Mouse (Mus musculus) heart, embryonic 11.5 days (tissue): ENCODE data around the gene Panx3. TPM values are rescaled to one million over a fixed set of nuclear protein-coding genes. Genes with fewer than 3 reads are reported as not detected.
A peak's percentile ranks its signal among the peaks of the same experiment; 100 is the strongest.

Experiments used
- ATAC-seq: fragments of 200-750 bp; cut with Nextera tagmentation; replicated peaks from 2 replicates; pipeline ENCODE4 v1.8.0; 2017; ENCODE audit warnings: moderate library complexity; ENCODE audit not compliant: insufficient number of reproducible peaks, low FRiP score, low TSS enrichment
- H3K27ac ChIP-seq: fragments of 300-500 bp; sonication (generic); 2 replicates; pipeline ENCODE4 v1.5.1; 2014; ENCODE audit warnings: mild to moderate bottlenecking, low read depth, low read length
- H3K27me3 ChIP-seq: fragments of 300-500 bp; sonication (generic); 2 replicates; pipeline ENCODE4 v1.6.1; 2014; ENCODE audit warnings: mild to moderate bottlenecking, low read length, mixed read lengths; ENCODE audit not compliant: control insufficient read depth, insufficient read depth
- H3K36me3 ChIP-seq: fragments of 300-500 bp; sonication (generic); 2 replicates; pipeline ENCODE4 v1.6.1; 2014; ENCODE audit warnings: mild to moderate bottlenecking, low read length, moderate library complexity, mixed read lengths; ENCODE audit not compliant: control insufficient read depth, insufficient read depth
- H3K4me1 ChIP-seq: fragments of 300-500 bp; sonication (generic); 2 replicates; pipeline ENCODE4 v1.6.1; 2014; ENCODE audit warnings: low read length; ENCODE audit not compliant: control insufficient read depth, insufficient read depth
- H3K4me2 ChIP-seq: fragments of 300-500 bp; sonication (generic); 2 replicates; pipeline ENCODE4 v1.6.1; 2014; ENCODE audit warnings: mild to moderate bottlenecking, moderate library complexity
- H3K4me3 ChIP-seq: fragments of 300-500 bp; sonication (generic); 2 replicates; pipeline ENCODE4 v1.5.1; 2014; ENCODE audit warnings: low read depth, low read length
- H3K9ac ChIP-seq: fragments of 300-500 bp; sonication (generic); 2 replicates; pipeline ENCODE4 v1.6.1; 2014; ENCODE audit warnings: mild to moderate bottlenecking, low read depth, low read length, moderate library complexity
- H3K9me3 ChIP-seq: fragments of 300-500 bp; sonication (generic); replicated peaks from 2 replicates; pipeline ENCODE4 v1.6.1; 2016; ENCODE audit warnings: low read length; ENCODE audit not compliant: control insufficient read depth
- WGBS: fragments of 180-500 bp; shearing (Covaris S2); extraction: QIAGEN DNeasy Blood & Tissue Kit; methylation state at CpG from one replicate; pipeline ENCODE4 v1.1.7; 2014; ENCODE audit not compliant: insufficient replicate concordance; 5-methylcytosine and 5-hydroxymethylcytosine counted together
- polyA plus RNA-seq: library from polyadenylated mRNA; unstranded; fragments of >200 nt; fragmentation: Nextera tagmentation; extraction: Ambion mirVana; gene quantifications from 2 replicates; pipeline ENCODE4 v1.2.1, GENCODE M21; 2014

Panx3 gene
- polyA plus RNA-seq, 1 experiment from 2014 or later: 0.10 TPM

GRCm38 (mm10) chr9:37614316-37614715 is 54.7 kb downstream of the Panx3 start:
- ATAC-seq: no peak
- Histone ChIP-seq H3K4me1 (no peaks in the 10 kb centered on the region; the same call in 1 of the 2 replicates), H3K27me3 (no peaks in the 10 kb centered on the region), H3K27ac (no peak overlapping the region), H3K4me3 (no peak overlapping the region), H3K36me3 (no peaks in the 10 kb centered on the region), H3K9ac (no peak overlapping the region; the same call in 1 of the 2 replicates), H3K9me3 (no peaks in the 10 kb centered on the region), H3K4me2 (peak overlapping the region; percentile 82)

DNA sequence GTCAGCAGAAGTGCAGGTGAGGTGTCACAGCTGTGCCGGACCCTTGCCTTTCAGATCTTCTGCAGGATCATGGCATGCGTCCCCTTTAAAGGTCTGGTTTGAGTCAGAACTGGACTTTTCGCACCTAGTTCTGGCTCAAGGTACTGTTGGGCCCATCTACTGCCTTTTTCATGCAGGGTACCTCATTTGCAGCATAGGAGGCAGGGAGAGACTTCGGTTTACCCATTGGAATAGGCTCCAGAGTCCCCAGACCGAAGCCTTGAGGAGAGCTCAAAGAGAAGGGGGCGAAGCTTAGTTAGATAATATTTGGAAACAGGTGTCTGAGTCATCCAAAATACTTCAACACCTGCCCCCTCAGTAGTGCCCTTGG is 55.1 kb downstream of the Panx3 start:
- Histone ChIP-seq H3K27me3 (no peaks in the 10 kb centered on the region), H3K27ac (peak overlapping the region; percentile 36; the same call in 1 of the 2 replicates), H3K9ac (peak overlapping the region; percentile 67), H3K4me2 (peak overlapping the region; percentile 82), H3K36me3 (no peaks in the 10 kb centered on the region), H3K4me1 (no peaks in the 10 kb centered on the region; the same call in 1 of the 2 replicates), H3K4me3 (peak overlapping the region; percentile 59), H3K9me3 (no peaks in the 10 kb centered on the region)
- 20% methylated on average over 6 of the region's 6 CpGs for WGBS
- ATAC-seq: no peak

DNA sequence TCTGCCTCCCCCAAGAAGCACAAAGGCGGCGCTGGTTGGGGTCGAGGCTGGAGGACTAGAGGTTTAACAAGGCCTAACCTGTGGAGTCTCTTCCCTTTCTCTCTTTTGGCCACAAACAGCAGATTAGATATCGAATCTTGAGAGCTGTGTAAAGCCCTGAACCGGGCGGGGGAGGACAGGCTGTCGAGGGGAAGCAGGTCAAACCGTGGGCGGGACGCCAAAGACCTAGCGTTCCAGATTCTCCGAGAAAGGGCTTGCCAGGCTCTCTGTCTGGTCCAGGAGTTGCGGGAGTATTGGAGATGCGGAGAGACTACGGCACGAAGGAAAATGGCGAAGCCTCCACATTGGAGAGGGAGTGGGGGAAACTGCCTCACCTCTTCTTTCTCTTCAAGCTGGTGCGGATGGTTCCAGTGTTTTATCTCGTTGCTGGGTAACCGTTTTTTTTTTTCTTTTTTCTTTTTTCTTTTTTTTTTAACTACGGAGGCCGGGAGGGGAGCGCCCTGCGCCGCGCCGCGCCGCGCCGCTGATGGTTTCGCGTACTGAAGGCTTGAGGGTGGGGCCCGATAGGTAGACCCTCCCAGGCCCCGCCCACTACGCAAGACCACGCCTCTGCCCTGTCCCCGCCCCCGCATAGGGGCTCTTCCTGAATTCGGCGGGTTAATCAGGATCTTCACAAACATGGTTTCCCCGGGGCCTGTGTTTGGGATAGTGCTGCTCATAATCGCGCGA is 55.7 kb downstream of the Panx3 start, which contains the start of gene Spa17:
Spa17 (minus strand) TSS at position 541 of the 729 bp plus-strand sequence.
- no peaks in the 10 kb centered on the region; the same call in 1 of the 2 replicates for H3K4me1 ChIP-seq
- no peaks in the 10 kb centered on the region for H3K36me3 ChIP-seq
- H3K9me3 ChIP-seq: no peaks in the 10 kb centered on the region
- H3K9ac ChIP-seq: peak within 1 kb of the TSS; percentile 81
- no peaks in the 10 kb centered on the region for H3K27me3 ChIP-seq
- under 1% methylated on average over 45 of the region's 45 CpGs for WGBS
- peak within 1 kb of the TSS; percentile 54 for H3K27ac ChIP-seq
- H3K4me3 ChIP-seq: peak within 1 kb of the TSS; percentile 59
- H3K4me2 ChIP-seq: peak within 1 kb of the TSS; percentile 82
- peak; percentile 98 for ATAC-seq

Other genes with a start within 250 kb of the Panx3 start
- 0.29 and 0.35 TPM in 2 replicates for gene Robo3, start 236.0 kb downstream of the Panx3 start, polyA plus RNA-seq
- gene Msantd2, start 179.9 kb downstream of the Panx3 start, polyA plus RNA-seq: 20.2 and 20.5 TPM in 2 replicates
- gene Esam, start 141.2 kb downstream of the Panx3 start, polyA plus RNA-seq: 45.4 and 59.6 TPM in 2 replicates
- gene Vsig2, start 130.0 kb downstream of the Panx3 start, polyA plus RNA-seq: 1.5 and 1.6 TPM in 2 replicates
- 4.8 and 5.2 TPM in 2 replicates for gene Nrgn, start 116.3 kb downstream of the Panx3 start, polyA plus RNA-seq
- 7.8 and 10.6 TPM in 2 replicates for gene Siae, start 113.5 kb downstream of the Panx3 start, polyA plus RNA-seq
- 5.7 and 10.0 TPM in 2 replicates for gene Spa17, start 55.5 kb downstream of the Panx3 start, polyA plus RNA-seq
- 182 and 188 TPM in 2 replicates for gene Tbrg1, start 11.9 kb downstream of the Panx3 start, polyA plus RNA-seq
- gene Olfr160, start 47.0 kb upstream of the Panx3 start, polyA plus RNA-seq: not detected in 2 replicates
- not detected in 2 replicates for gene Olfr874, start 75.9 kb upstream of the Panx3 start, polyA plus RNA-seq
- not detected in 2 replicates for gene Olfr875, start 102.6 kb upstream of the Panx3 start, polyA plus RNA-seq
- not detected in 2 replicates for gene Olfr876, start 133.8 kb upstream of the Panx3 start, polyA plus RNA-seq
- gene Olfr877, start 185.0 kb upstream of the Panx3 start, polyA plus RNA-seq: not detected in 2 replicates
- gene Olfr145, start 227.5 kb upstream of the Panx3 start, polyA plus RNA-seq: not detected in 2 replicates
- not detected in 2 replicates for gene Olfr878, start 248.6 kb upstream of the Panx3 start, polyA plus RNA-seq